Mouse (Mus musculus) liver, adult 2 months (tissue): Measurements from ENCODE around the gene Nup107.

Experiments
- CTCF ChIP-seq: fragments of 200-500 bp; IDR thresholded peaks from 2 replicates; pipeline ENCODE4 v1.5.1; 2011; ENCODE audit warnings: low read depth, low read length, control low read depth
- POLR2A ChIP-seq: fragments of 200-500 bp; IDR thresholded peaks from 2 replicates; pipeline ENCODE4 v1.6.1; 2011; ENCODE audit warnings: low read length, control low read depth; ENCODE audit not compliant: insufficient read depth; ENCODE audit errors: extremely low read depth

DNA sequence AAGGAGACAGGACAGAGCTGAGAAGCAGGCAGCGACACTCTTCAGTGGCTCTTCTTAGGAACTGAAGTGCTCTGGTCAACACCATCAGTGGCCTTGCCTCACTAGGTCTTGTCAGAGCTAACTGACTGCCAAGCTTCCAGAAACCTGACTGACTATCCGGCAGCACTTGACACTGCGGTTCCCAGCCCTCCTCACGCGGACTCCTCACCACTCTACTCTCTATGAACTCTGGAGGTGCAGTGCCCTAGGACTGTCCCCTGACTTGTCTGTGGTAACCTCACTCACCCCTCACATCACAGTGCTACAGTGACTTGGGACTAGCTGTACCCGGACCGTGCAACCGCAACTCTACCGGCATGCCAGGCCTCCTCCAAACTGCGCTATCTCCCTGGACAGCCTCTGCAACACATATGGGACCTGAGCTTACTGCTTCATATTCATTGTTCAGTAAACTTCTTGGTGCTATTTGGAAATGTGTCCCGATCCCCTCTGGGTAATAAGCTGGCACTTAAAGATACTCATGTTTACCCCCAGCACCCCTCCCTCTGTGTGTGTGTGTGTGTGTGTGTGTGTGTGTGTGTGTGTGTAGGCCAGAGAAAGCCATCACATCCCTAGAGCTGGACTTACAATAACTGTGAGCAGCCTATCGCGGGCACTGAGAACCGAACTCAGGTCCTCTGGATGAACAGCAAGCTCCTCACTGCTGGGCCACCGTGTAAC, 53.4 kb downstream of the Nup107 start:
- TF ChIP-seq CTCF (no peak), POLR2A (no peak)
